15 mouse cellular contexts compared by ENCODE assay signal in the genomic region with DNA sequence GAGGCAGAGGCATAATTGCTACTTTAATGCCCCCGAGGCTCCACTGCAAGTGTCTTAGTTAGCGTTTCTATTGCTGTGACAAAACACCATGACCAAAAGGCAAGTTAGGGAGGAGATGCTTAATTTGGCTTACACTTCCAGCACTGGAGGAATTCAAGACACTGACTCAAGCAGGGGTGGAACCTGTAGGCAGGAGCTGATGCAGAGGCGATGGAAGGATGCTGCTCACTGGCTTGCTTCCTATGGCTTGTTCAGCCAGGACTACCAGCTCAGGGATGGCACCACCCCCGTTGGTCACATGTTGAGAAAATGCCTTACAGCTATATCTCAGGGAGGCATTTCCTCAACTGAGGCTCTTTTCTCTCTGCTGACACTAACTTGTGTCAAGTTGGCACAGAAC. TPM values are rescaled to one million over a fixed set of nuclear protein-coding genes. Genes with fewer than 3 reads are reported as not detected.
DNase-seq lines count a peak whose midpoint lies in the region; ATAC-seq and TF ChIP-seq lines count a peak whose summit lies in the region.
"Had no signal": no experiment of that assay in that cellular context is flagged by ENCODE, and none has a peak within 500 bp of the region (broad histone marks: within the 10 kb centered on the region; RNA-seq: fewer than 3 reads in every experiment).

No protein-coding gene starts in this region.

- H3K4me2 ChIP-seq in hindbrain, embryonic 13.5 days, result no peak overlapping the region
- H3K4me2 ChIP-seq: heart, embryonic 11.5 days had no signal

- no peak overlapping the region for H3K4me3 ChIP-seq in layer of hippocampus, adult 2 months
- H3K4me3 ChIP-seq in hindbrain, embryonic 13.5 days, result no peak overlapping the region
- no peak overlapping the region for H3K4me3 ChIP-seq in limb, embryonic 10.5 days
- no peak overlapping the region for H3K4me3 ChIP-seq in heart, embryonic 10.5 days
- H3K4me3 ChIP-seq: myocyte had no signal

- H3K4me1 ChIP-seq in hindbrain, embryonic 13.5 days (replicated peaks), result peaks cover 18% of the 10 kb centered on the region
- peaks cover 11% of the 10 kb centered on the region; the same call in 1 of the 2 replicates for H3K4me1 ChIP-seq in limb, embryonic 10.5 days
- H3K4me1 ChIP-seq in heart, embryonic 10.5 days, result peaks cover 26% of the 10 kb centered on the region

- no peak for DNase-seq in layer of hippocampus, adult 2 months (ENCODE audit: low spot score in 2 of 2)
- DNase-seq in layer of hippocampus, adult 9-10 months (ENCODE audit: low spot score), result no peak
- peak; percentile 4 for DNase-seq in Muller cell, postnatal 12 days (ENCODE audit: inconsistent ontology term)
- peak; percentile 15 for DNase-seq in retina, embryonic 14.5 days (ENCODE audit: low spot score)
- no peak for DNase-seq in limb, embryonic 10.5 days (ENCODE audit: low spot score)
- DNase-seq in heart, embryonic 10.5 days (ENCODE audit: low spot score), result no peak
- DNase-seq: B cell, adult 2 months; cerebellum, adult 2 months; kidney, postnatal 4 days; lung, postnatal 10 days had no signal

- no peaks in the 10 kb centered on the region for H3K9me3 ChIP-seq in hindbrain, embryonic 13.5 days
- H3K9me3 ChIP-seq in limb, embryonic 10.5 days (replicated peaks), result no peaks in the 10 kb centered on the region
- H3K9me3 ChIP-seq in heart, embryonic 10.5 days, result no peaks in the 10 kb centered on the region

- H3K36me3 ChIP-seq in hindbrain, embryonic 13.5 days, result no peaks in the 10 kb centered on the region
- H3K36me3 ChIP-seq in limb, embryonic 10.5 days, result no peaks in the 10 kb centered on the region
- no peaks in the 10 kb centered on the region for H3K36me3 ChIP-seq in heart, embryonic 10.5 days

- TF ChIP-seq CTCF in layer of hippocampus, adult 2 months (conservative IDR thresholded peaks at IDR 0.05), result no peak

- 0 out of 2 replicates have a peak, but pooled peaks cover 3% of the 10 kb centered on the region for H3K27me3 ChIP-seq in hindbrain, embryonic 13.5 days
- H3K27me3 ChIP-seq in limb, embryonic 10.5 days (ENCODE audit: low read depth, poor library complexity, severe bottlenecking), result no peaks in the 10 kb centered on the region
- no peaks in the 10 kb centered on the region for H3K27me3 ChIP-seq in heart, embryonic 10.5 days (ENCODE audit: insufficient read depth, poor library complexity, severe bottlenecking)
- H3K27me3 ChIP-seq: Patski had no signal

- H3K27ac ChIP-seq in layer of hippocampus, adult 2 months, result 0 out of 2 replicates have a peak overlapping the region, but pooled peaks have one; percentile 59
- H3K27ac ChIP-seq in hindbrain, embryonic 13.5 days, result peak overlapping the region; percentile 86
- no peak overlapping the region for H3K27ac ChIP-seq in limb, embryonic 10.5 days
- no peak overlapping the region for H3K27ac ChIP-seq in heart, embryonic 10.5 days

- no peak for ATAC-seq in hindbrain, embryonic 13.5 days (ENCODE audit: low FRiP score)
- no peak for ATAC-seq in activated CD4-positive, CD25-positive, alpha-beta regulatory T cell, adult 4 months
- ATAC-seq: Patski had no signal

- H3K9ac ChIP-seq in hindbrain, embryonic 13.5 days, result no peak overlapping the region; the same call in 1 of the 2 replicates

- WGBS in hindbrain, embryonic 13.5 days, result 57% methylated on average over 4 of the region's 4 CpGs
- WGBS in limb, embryonic 10.5 days, result 76% methylated on average over 4 of the region's 4 CpGs
- WGBS in heart, embryonic 10.5 days, result 72% methylated on average over 4 of the region's 4 CpGs

RNA-seq across cellular contexts. Expression of gene Ubl7, which starts 8.6 kb away (rescaled TPM):
- total RNA-seq in layer of hippocampus, adult 2 months (2021), result 10 to 100 TPM; 98.5 to 98.7 TPM
- 165 and 173 TPM in 2 replicates for polyA plus RNA-seq in hindbrain, embryonic 13.5 days (2015; fragmentation: Nextera tagmentation; extraction: Ambion mirVana)
- polyA plus RNA-seq in limb, embryonic 10.5 days (2016; fragmentation: Nextera tagmentation; extraction: Ambion mirVana), result 123 and 130 TPM in 2 replicates
- 100 to 1,000 TPM; 119 to 137 TPM for polyA plus RNA-seq in activated CD4-positive, CD25-positive, alpha-beta regulatory T cell, adult 4 months (2017; shearing (Covaris generic))
- 110 TPM in 2 replicates for polyA plus RNA-seq in heart, embryonic 10.5 days (2016; fragmentation: Nextera tagmentation; extraction: Ambion mirVana)

RNA-seq across cellular contexts. Expression of gene Sema7a, which starts 37.8 kb away (rescaled TPM):
- total RNA-seq in layer of hippocampus, adult 2 months (2021), result 100 to 1,000 TPM in 1 of 2 experiments, 10 to 100 TPM in 1; 94.4 to 102 TPM
- 2.9 and 4.2 TPM in 2 replicates for polyA plus RNA-seq in hindbrain, embryonic 13.5 days (2015; fragmentation: Nextera tagmentation; extraction: Ambion mirVana)
- polyA plus RNA-seq in limb, embryonic 10.5 days (2016; fragmentation: Nextera tagmentation; extraction: Ambion mirVana), result 0.20 and 0.26 TPM in 2 replicates
- under 1 TPM; 0.16 to 0.55 TPM for polyA plus RNA-seq in activated CD4-positive, CD25-positive, alpha-beta regulatory T cell, adult 4 months (2017; shearing (Covaris generic))
- polyA plus RNA-seq in heart, embryonic 10.5 days (2016; fragmentation: Nextera tagmentation; extraction: Ambion mirVana), result 0.16 TPM in 1 of 2 replicates, not detected in the other

Comparison
In these comparisons a context has a peak if more than half of its experiments do, and no peak if none do; other contexts are left out.
1. DNase-seq: peak in Muller cell, postnatal 12 days (single experiment) and retina, embryonic 14.5 days (single experiment); none in layer of hippocampus, adult 2 months (0 of 2), layer of hippocampus, adult 9-10 months (single experiment), limb, embryonic 10.5 days (single experiment) and heart, embryonic 10.5 days (single experiment).
2. H3K27ac ChIP-seq: peak in layer of hippocampus, adult 2 months (single experiment) and hindbrain, embryonic 13.5 days (single experiment); none in limb, embryonic 10.5 days (single experiment) and heart, embryonic 10.5 days (single experiment).